Mouse (Mus musculus) lung, postnatal 0 days (tissue): ENCODE measurements around the gene Nhlrc3.

ENCODE experiments used
- CTCF ChIP-seq: IDR thresholded peaks from 2 replicates; pipeline ENCODE4 v1.5.1; 2016; ENCODE audit warnings: antibody characterized with exemption, mild to moderate bottlenecking
- EP300 ChIP-seq: IDR thresholded peaks from 2 replicates; pipeline ENCODE4 v1.6.1; 2016; ENCODE audit warnings: antibody characterized with exemption, mild to moderate bottlenecking, control low read depth

GRCm38 (mm10) chr3:53486996-53487576, 24.0 kb upstream of the Nhlrc3 start:
- TF ChIP-seq CTCF = no peak
- peak; percentile 34; the same call in 1 of the 2 replicates for TF ChIP-seq EP300
